Mouse (Mus musculus): ENCODE data around the gene Hoxb5. TPM values are rescaled to one million over a fixed set of nuclear protein-coding genes. Genes with fewer than 3 reads are reported as not detected.

The Hoxb5 gene
- polyA plus RNA-seq, 1 experiment from 2014 or later, result 46.1 TPM

GRCm38 (mm10) chr11:96263636-96264389 lies 39.3 kb upstream of the Hoxb5 start:
- H3K4me3 ChIP-seq, result no peak overlapping the region
- H3K4me2 ChIP-seq, result no peak overlapping the region
- H3K36me3 ChIP-seq, result no peaks in the 10 kb centered on the region
- no peak for ATAC-seq (ENCODE audit: borderline replicate concordance, extremely low read depth, low FRiP score, low TSS enrichment)
- H3K9ac ChIP-seq, result no peak overlapping the region
- no peaks in the 10 kb centered on the region for H3K9me3 ChIP-seq
- peaks cover 99% of the 10 kb centered on the region for H3K27me3 ChIP-seq
- WGBS, result 5% methylated on average over 33 of the region's 33 CpGs
- no peak overlapping the region for H3K27ac ChIP-seq
- peaks cover 15% of the 10 kb centered on the region for H3K4me1 ChIP-seq

GRCm38 (mm10) chr11:96264390-96265020 lies 38.6 kb upstream of the Hoxb5 start:
- H3K4me3 ChIP-seq, result no peak overlapping the region
- H3K27ac ChIP-seq, result no peak overlapping the region
- H3K4me1 ChIP-seq, result peaks cover 16% of the 10 kb centered on the region
- no peak for ATAC-seq (ENCODE audit: borderline replicate concordance, extremely low read depth, low FRiP score, low TSS enrichment)
- no peaks in the 10 kb centered on the region for H3K36me3 ChIP-seq
- no peak overlapping the region for H3K9ac ChIP-seq
- WGBS, result 16% methylated on average over 8 of the region's 8 CpGs
- H3K27me3 ChIP-seq, result peaks cover 99% of the 10 kb centered on the region
- no peak overlapping the region for H3K4me2 ChIP-seq
- H3K9me3 ChIP-seq, result no peaks in the 10 kb centered on the region

DNA sequence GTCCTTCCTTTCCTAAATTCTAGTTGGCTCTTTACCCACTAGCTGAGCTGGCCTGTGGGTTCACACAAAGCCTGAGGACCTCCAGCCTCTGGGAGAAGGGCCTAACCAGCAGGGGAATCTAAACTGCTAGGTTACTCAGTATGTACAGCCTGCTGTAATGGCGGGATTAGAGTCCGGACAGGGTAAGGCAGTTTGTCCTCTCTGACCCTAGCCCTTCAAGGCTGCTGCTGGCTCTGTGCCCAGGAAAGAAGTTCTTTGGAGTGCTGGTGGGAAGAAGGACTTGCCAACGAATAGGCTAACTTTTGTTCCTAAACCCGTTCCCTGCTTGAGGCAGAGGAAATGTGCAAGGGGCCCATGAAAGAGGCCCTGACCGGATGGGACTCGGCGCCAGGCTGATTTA lies 37.2 kb upstream of the Hoxb5 start:
- no peak overlapping the region for H3K9ac ChIP-seq

GRCm38 (mm10) chr11:96267021-96267920 lies 35.9 kb upstream of the Hoxb5 start:
- Histone ChIP-seq H3K36me3 (no peaks in the 10 kb centered on the region), H3K4me3 (no peak overlapping the region), H3K9me3 (no peaks in the 10 kb centered on the region), H3K27me3 (peaks cover 99% of the 10 kb centered on the region), H3K27ac (no peak overlapping the region), H3K9ac (no peak overlapping the region), H3K4me1 (peaks cover 27% of the 10 kb centered on the region), H3K4me2 (no peak overlapping the region)
- ATAC-seq (ENCODE audit: borderline replicate concordance, extremely low read depth, low FRiP score, low TSS enrichment), result no peak
- 21% methylated on average over 7 of the region's 7 CpGs for WGBS

More for the DNA sequence above, 37.2 kb upstream of the Hoxb5 start:
- Histone ChIP-seq H3K36me3 (no peaks in the 10 kb centered on the region), H3K4me1 (peaks cover 20% of the 10 kb centered on the region), H3K4me2 (no peak overlapping the region), H3K27ac (no peak overlapping the region), H3K27me3 (peaks cover 99% of the 10 kb centered on the region), H3K4me3 (no peak overlapping the region), H3K9me3 (no peaks in the 10 kb centered on the region)
- ATAC-seq (ENCODE audit: borderline replicate concordance, extremely low read depth, low FRiP score, low TSS enrichment), result no peak
- WGBS, result 5% methylated on average over 7 of the region's 7 CpGs

DNA sequence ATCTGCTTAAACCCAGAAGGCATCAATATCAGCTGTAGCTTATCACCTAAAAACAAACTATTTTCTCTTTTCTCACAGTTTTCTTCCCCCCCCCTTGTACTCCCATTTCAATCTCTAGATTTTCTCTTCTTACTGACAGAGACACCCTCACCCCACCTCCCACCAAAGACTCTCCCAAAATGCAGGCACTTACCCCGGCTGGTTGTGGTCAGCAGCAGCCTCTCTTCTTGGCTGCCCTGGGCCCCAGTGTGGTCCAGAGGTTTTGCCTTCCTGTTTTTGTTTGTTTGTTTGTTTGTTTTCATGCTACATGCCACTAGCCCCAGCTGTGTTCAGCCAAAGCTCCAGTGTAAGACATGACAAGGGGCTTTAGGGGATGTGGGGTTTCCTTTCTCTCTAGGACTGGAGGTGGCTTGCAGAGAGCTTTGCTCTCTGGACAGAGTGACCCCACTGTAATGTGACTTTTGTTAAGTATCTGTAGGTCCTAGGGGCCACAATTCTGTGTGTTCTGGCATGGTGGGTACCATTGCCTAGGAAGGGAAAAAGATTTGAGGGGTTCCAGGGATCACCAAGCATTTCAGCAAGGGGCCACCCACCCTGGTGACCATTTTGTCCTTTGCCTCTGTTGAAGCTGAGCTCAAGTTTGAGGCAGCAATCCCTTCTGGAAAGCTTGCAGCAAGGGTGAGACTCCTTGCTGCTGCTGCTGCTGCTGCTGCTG lies 34.9 kb upstream of the Hoxb5 start:
- Histone ChIP-seq H3K27me3 (peaks cover 99% of the 10 kb centered on the region), H3K9me3 (no peaks in the 10 kb centered on the region), H3K4me1 (peaks cover 34% of the 10 kb centered on the region), H3K36me3 (no peaks in the 10 kb centered on the region), H3K9ac (no peak overlapping the region), H3K27ac (no peak overlapping the region), H3K4me2 (no peak overlapping the region), H3K4me3 (no peak overlapping the region)
- no peak for ATAC-seq (ENCODE audit: borderline replicate concordance, extremely low read depth, low FRiP score, low TSS enrichment)
- 4% methylated on average over 1 of the region's 1 CpGs for WGBS

- H3K9ac ChIP-seq, result no peak overlapping the region
- no peaks in the 10 kb centered on the region for H3K9me3 ChIP-seq
- no peaks in the 10 kb centered on the region for H3K36me3 ChIP-seq
- no peak overlapping the region for H3K27ac ChIP-seq
- no peak; the same call in 1 of the 2 replicates for ATAC-seq (ENCODE audit: borderline replicate concordance, extremely low read depth, low FRiP score, low TSS enrichment)
- H3K4me2 ChIP-seq, result no peak overlapping the region
- no peak overlapping the region for H3K4me3 ChIP-seq
- H3K27me3 ChIP-seq, result peaks cover 99% of the 10 kb centered on the region
- WGBS, result 2% methylated on average over 19 of the region's 19 CpGs
- H3K4me1 ChIP-seq, result peaks cover 34% of the 10 kb centered on the region
Measured at GRCm38 (mm10) chr11:96269869-96270268, 33.3 kb upstream of the Hoxb5 start.

DNA sequence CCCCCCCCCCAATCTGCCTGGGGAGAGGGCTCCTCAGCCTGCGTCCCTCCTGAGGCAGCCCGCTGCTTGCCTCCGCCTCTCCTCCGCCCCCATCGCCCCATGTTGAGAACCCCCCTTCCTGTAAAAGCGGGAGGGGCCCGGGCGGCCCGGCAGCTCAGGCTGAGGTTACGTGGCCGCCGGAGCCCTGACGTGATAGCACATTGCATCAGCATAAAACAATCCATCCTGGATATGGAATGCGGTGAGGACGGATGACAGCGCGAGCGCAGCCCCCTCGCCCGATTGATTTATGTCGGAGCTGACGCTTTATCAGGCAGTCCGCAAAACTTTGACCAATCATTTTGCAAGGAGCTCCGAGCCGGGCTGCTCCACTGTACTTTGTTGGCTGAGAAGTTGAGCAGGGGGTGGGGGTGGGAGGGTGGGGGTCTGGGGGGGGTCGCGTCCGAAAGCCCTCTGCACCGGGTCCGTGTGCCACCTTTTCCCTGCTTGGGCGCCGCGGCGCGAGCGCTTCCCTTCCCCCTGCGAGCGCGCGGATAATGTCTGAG lies 32.1 kb upstream of the Hoxb5 start, which contains the start of gene Hoxb9:
Gene Hoxb9, plus strand, starts transcription at position 462 of the 545 bp plus-strand sequence.
- Histone ChIP-seq H3K4me3 (peak within 1 kb of the TSS; percentile 36), H3K36me3 (no peaks in the 10 kb centered on the region), H3K27ac (no peak within 1 kb of the TSS), H3K4me1 (peaks cover 34% of the 10 kb centered on the region), H3K4me2 (peak within 1 kb of the TSS; percentile 57), H3K9ac (no peak within 1 kb of the TSS), H3K9me3 (no peaks in the 10 kb centered on the region), H3K27me3 (peaks cover 99% of the 10 kb centered on the region)
- no peak for ATAC-seq (ENCODE audit: borderline replicate concordance, extremely low read depth, low FRiP score, low TSS enrichment)
- WGBS, result under 1% methylated on average over 36 of the region's 40 CpGs

DNA sequence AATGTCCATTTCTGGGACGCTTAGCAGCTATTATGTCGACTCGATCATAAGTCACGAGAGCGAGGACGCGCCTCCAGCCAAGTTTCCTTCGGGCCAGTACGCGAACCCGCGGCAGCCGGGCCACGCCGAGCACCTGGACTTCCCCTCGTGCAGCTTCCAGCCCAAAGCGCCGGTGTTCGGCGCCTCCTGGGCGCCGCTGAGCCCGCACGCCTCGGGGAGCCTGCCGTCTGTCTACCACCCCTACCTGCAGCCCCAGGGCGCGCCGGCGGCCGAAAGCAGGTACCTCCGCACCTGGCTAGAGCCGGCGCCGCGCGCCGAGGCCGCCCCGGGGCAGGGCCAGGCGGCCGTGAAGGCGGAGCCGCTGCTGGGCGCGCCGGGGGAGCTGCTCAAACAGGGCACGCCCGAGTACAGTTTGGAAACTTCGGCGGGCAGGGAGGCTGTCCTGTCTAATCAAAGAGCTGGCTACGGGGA lies 31.6 kb upstream of the Hoxb5 start:
- Histone ChIP-seq H3K4me1 (peaks cover 34% of the 10 kb centered on the region), H3K4me2 (peak overlapping the region; percentile 57), H3K36me3 (no peaks in the 10 kb centered on the region), H3K9ac (no peak overlapping the region), H3K4me3 (peak overlapping the region; percentile 36), H3K9me3 (no peaks in the 10 kb centered on the region), H3K27me3 (peaks cover 99% of the 10 kb centered on the region), H3K27ac (no peak overlapping the region)
- under 1% methylated on average over 52 of the region's 52 CpGs for WGBS
- peak; percentile 60; the same call in 1 of the 2 replicates for ATAC-seq (ENCODE audit: borderline replicate concordance, extremely low read depth, low FRiP score, low TSS enrichment)

GRCm38 (mm10) chr11:96272024-96272921 lies 30.9 kb upstream of the Hoxb5 start:
- Histone ChIP-seq H3K27ac (no peak overlapping the region), H3K4me3 (peak overlapping the region; percentile 36), H3K9ac (no peak overlapping the region), H3K4me1 (peaks cover 34% of the 10 kb centered on the region), H3K36me3 (no peaks in the 10 kb centered on the region), H3K27me3 (peaks cover 99% of the 10 kb centered on the region), H3K9me3 (no peaks in the 10 kb centered on the region), H3K4me2 (peak overlapping the region; percentile 57)
- no peak for ATAC-seq (ENCODE audit: borderline replicate concordance, extremely low read depth, low FRiP score, low TSS enrichment)
- under 1% methylated on average over 56 of the region's 58 CpGs for WGBS

- Histone ChIP-seq H3K9ac (no peak overlapping the region), H3K36me3 (no peaks in the 10 kb centered on the region), H3K9me3 (no peaks in the 10 kb centered on the region), H3K4me1 (peaks cover 33% of the 10 kb centered on the region), H3K4me3 (no peak overlapping the region), H3K27me3 (peaks cover 99% of the 10 kb centered on the region), H3K27ac (no peak overlapping the region), H3K4me2 (no peak overlapping the region)
- no peak for ATAC-seq (ENCODE audit: borderline replicate concordance, extremely low read depth, low FRiP score, low TSS enrichment)
- 5% methylated on average over 10 of the region's 10 CpGs for WGBS
Measured at GRCm38 (mm10) chr11:96274428-96274827, 28.7 kb upstream of the Hoxb5 start.

Data from lung, embryonic 15.5 days (tissue).